Mouse (Mus musculus): ENCODE data around the gene Adm. TPM values are rescaled to one million over a fixed set of nuclear protein-coding genes. Genes with fewer than 3 reads are reported as not detected.
"Not testable (repeated sequence)": the region's sequence is repeated elsewhere in the genome, so short reads cannot be mapped to it uniquely, and the experiment has no call there.

The Adm gene
- polyA plus RNA-seq (2015; fragmentation: Nextera tagmentation; extraction: Ambion mirVana): 7.3 and 7.7 TPM in 2 replicates

GRCm38 (mm10) chr7:110627486-110628272 lies at the start of gene Adm:
Gene Adm (plus strand): TSS chr7:110627661.
- Histone ChIP-seq H3K4me3 (peak within 1 kb of the TSS; percentile 48), H3K27me3 (peaks cover 52% of the 10 kb centered on the region), H3K9ac (peak within 1 kb of the TSS; percentile 29; the same call in 1 of the 2 replicates), H3K9me3 (no peaks in the 10 kb centered on the region), H3K4me1 (peaks cover 57% of the 10 kb centered on the region), H3K27ac (no peak within 1 kb of the TSS), H3K4me2 (peak within 1 kb of the TSS; percentile 75), H3K36me3 (no peaks in the 10 kb centered on the region)
- WGBS: 1% methylated on average over 30 of the region's 30 CpGs
- ATAC-seq (ENCODE audit: insufficient number of reproducible peaks, low FRiP score, low TSS enrichment, low read depth): no peak

GRCm38 (mm10) chr7:110583705-110584104 lies 43.8 kb upstream of the Adm start:
- Histone ChIP-seq H3K4me1 (no peaks in the 10 kb centered on the region; the same call in 1 of the 2 replicates), H3K4me2 (no peak overlapping the region), H3K36me3 (no peaks in the 10 kb centered on the region), H3K9me3 (no peaks in the 10 kb centered on the region), H3K27ac (no peak overlapping the region), H3K4me3 (no peak overlapping the region), H3K9ac (no peak overlapping the region), H3K27me3 (no peaks in the 10 kb centered on the region)
- WGBS: 93% methylated on average over 3 of the region's 3 CpGs
- ATAC-seq (ENCODE audit: insufficient number of reproducible peaks, low FRiP score, low TSS enrichment, low read depth): no peak

GRCm38 (mm10) chr7:110584159-110584558 lies 43.3 kb upstream of the Adm start:
- Histone ChIP-seq H3K36me3 (no peaks in the 10 kb centered on the region), H3K9ac (no peak overlapping the region), H3K9me3 (no peaks in the 10 kb centered on the region), H3K4me3 (no peak overlapping the region), H3K4me1 (no peaks in the 10 kb centered on the region; the same call in 1 of the 2 replicates), H3K4me2 (no peak overlapping the region), H3K27ac (no peak overlapping the region), H3K27me3 (no peaks in the 10 kb centered on the region)
- ATAC-seq (ENCODE audit: insufficient number of reproducible peaks, low FRiP score, low TSS enrichment, low read depth): 0 out of 2 replicates have a peak, but pooled peaks have one; percentile 35
- 69% methylated on average over 2 of the region's 2 CpGs for WGBS

GRCm38 (mm10) chr7:110585250-110585649 lies 42.2 kb upstream of the Adm start:
- H3K9ac ChIP-seq: no peak overlapping the region
- no peak overlapping the region for H3K4me3 ChIP-seq
- H3K9me3 ChIP-seq: no peaks in the 10 kb centered on the region
- H3K4me1 ChIP-seq: no peaks in the 10 kb centered on the region; the same call in 1 of the 2 replicates
- H3K27me3 ChIP-seq: no peaks in the 10 kb centered on the region
- no peak overlapping the region for H3K27ac ChIP-seq
- no peak for ATAC-seq (ENCODE audit: insufficient number of reproducible peaks, low FRiP score, low TSS enrichment, low read depth)
- H3K36me3 ChIP-seq: no peaks in the 10 kb centered on the region
- no peak overlapping the region for H3K4me2 ChIP-seq
- 60% methylated on average over 2 of the region's 2 CpGs for WGBS

GRCm38 (mm10) chr7:110587721-110588120 lies 39.7 kb upstream of the Adm start:
- Histone ChIP-seq H3K27me3 (no peaks in the 10 kb centered on the region), H3K9ac (no peak overlapping the region), H3K27ac (no peak overlapping the region)

GRCm38 (mm10) chr7:110593991-110594390 lies 33.5 kb upstream of the Adm start:
- not testable (repeated sequence) for H3K4me3 ChIP-seq; H3K4me1 ChIP-seq; H3K27me3 ChIP-seq; H3K4me2 ChIP-seq; H3K9ac ChIP-seq; H3K36me3 ChIP-seq; H3K27ac ChIP-seq; ATAC-seq (ENCODE audit: insufficient number of reproducible peaks, low FRiP score, low TSS enrichment, low read depth); H3K9me3 ChIP-seq
- WGBS: 91% methylated on average over 3 of the region's 3 CpGs

More at GRCm38 (mm10) chr7:110587721-110588120, 39.7 kb upstream of the Adm start:
- no peak overlapping the region for H3K4me2 ChIP-seq
- no peaks in the 10 kb centered on the region; the same call in 1 of the 2 replicates for H3K4me1 ChIP-seq
- no peak for ATAC-seq (ENCODE audit: insufficient number of reproducible peaks, low FRiP score, low TSS enrichment, low read depth)
- WGBS: 96% methylated on average over 1 of the region's 1 CpGs
- H3K4me3 ChIP-seq: no peak overlapping the region
- H3K9me3 ChIP-seq: no peaks in the 10 kb centered on the region
- H3K36me3 ChIP-seq: no peaks in the 10 kb centered on the region

GRCm38 (mm10) chr7:110597141-110597540 lies 30.3 kb upstream of the Adm start:
- Histone ChIP-seq H3K4me3 (no peak overlapping the region), H3K9ac (no peak overlapping the region), H3K4me2 (no peak overlapping the region), H3K36me3 (peaks cover 6% of the 10 kb centered on the region; the same call in 1 of the 2 replicates), H3K27ac (no peak overlapping the region), H3K4me1 (no peaks in the 10 kb centered on the region), H3K27me3 (no peaks in the 10 kb centered on the region), H3K9me3 (no peaks in the 10 kb centered on the region)
- ATAC-seq (ENCODE audit: insufficient number of reproducible peaks, low FRiP score, low TSS enrichment, low read depth): no peak
- 91% methylated on average over 1 of the region's 1 CpGs for WGBS

- ATAC-seq (ENCODE audit: insufficient number of reproducible peaks, low FRiP score, low TSS enrichment, low read depth): no peak
- no peak overlapping the region for H3K9ac ChIP-seq
- no peaks in the 10 kb centered on the region for H3K27me3 ChIP-seq
- no peak overlapping the region for H3K4me2 ChIP-seq
- H3K27ac ChIP-seq: no peak overlapping the region
- H3K4me3 ChIP-seq: no peak overlapping the region
- no peaks in the 10 kb centered on the region for H3K36me3 ChIP-seq
- H3K9me3 ChIP-seq: no peaks in the 10 kb centered on the region
- WGBS: 78% methylated on average over 4 of the region's 4 CpGs
- H3K4me1 ChIP-seq: no peaks in the 10 kb centered on the region
These were observed 22.0 kb upstream of the Adm start for GRCm38 (mm10) chr7:110605476-110605875.

- no peak overlapping the region for H3K4me2 ChIP-seq
- WGBS: 100% methylated on average over 1 of the region's 1 CpGs
- no peak overlapping the region for H3K9ac ChIP-seq
- H3K36me3 ChIP-seq: no peaks in the 10 kb centered on the region
- no peaks in the 10 kb centered on the region for H3K4me1 ChIP-seq
- no peak for ATAC-seq (ENCODE audit: insufficient number of reproducible peaks, low FRiP score, low TSS enrichment, low read depth)
- no peak overlapping the region for H3K4me3 ChIP-seq
- no peaks in the 10 kb centered on the region for H3K9me3 ChIP-seq
- H3K27ac ChIP-seq: no peak overlapping the region
- H3K27me3 ChIP-seq: no peaks in the 10 kb centered on the region
These were observed 20.6 kb upstream of the Adm start for GRCm38 (mm10) chr7:110606906-110607305.

GRCm38 (mm10) chr7:110613381-110614132 lies 13.9 kb upstream of the Adm start:
- Histone ChIP-seq H3K27ac (peak overlapping the region; percentile 98), H3K36me3 (no peaks in the 10 kb centered on the region), H3K9me3 (no peaks in the 10 kb centered on the region), H3K9ac (peak overlapping the region; percentile 85), H3K27me3 (no peaks in the 10 kb centered on the region), H3K4me3 (peak overlapping the region; percentile 87), H3K4me1 (peaks cover 11% of the 10 kb centered on the region), H3K4me2 (peak overlapping the region; percentile 85)
- WGBS: 4% methylated on average over 17 of the region's 17 CpGs
- no peak for ATAC-seq (ENCODE audit: insufficient number of reproducible peaks, low FRiP score, low TSS enrichment, low read depth)

GRCm38 (mm10) chr7:110614133-110615063 lies 13.1 kb upstream of the Adm start, which contains the start of gene Sbf2:
Gene Sbf2 (minus strand): TSS chr7:110614922.
- peak within 1 kb of the TSS; percentile 87 for H3K4me3 ChIP-seq
- peak within 1 kb of the TSS; percentile 98 for H3K27ac ChIP-seq
- peak; percentile 82 for ATAC-seq (ENCODE audit: insufficient number of reproducible peaks, low FRiP score, low TSS enrichment, low read depth)
- peaks cover 13% of the 10 kb centered on the region for H3K4me1 ChIP-seq
- H3K27me3 ChIP-seq: no peaks in the 10 kb centered on the region
- H3K4me2 ChIP-seq: peak within 1 kb of the TSS; percentile 85
- no peaks in the 10 kb centered on the region for H3K9me3 ChIP-seq
- no peaks in the 10 kb centered on the region for H3K36me3 ChIP-seq
- peak within 1 kb of the TSS; percentile 85 for H3K9ac ChIP-seq
- WGBS: under 1% methylated on average over 112 of the region's 127 CpGs

Measured in limb, embryonic 15.5 days (tissue).